Mouse (Mus musculus) olfactory bulb, adult 2 months (tissue): ENCODE measurements around the gene Zbtb9.

Experiments used
- CTCF ChIP-seq: fragments of 200-500 bp; IDR thresholded peaks from 2 replicates; pipeline ENCODE4 v1.5.1; 2012; ENCODE audit warnings: low read depth, mild to moderate bottlenecking, low read length, moderate library complexity; ENCODE audit not compliant: insufficient read depth
- POLR2A ChIP-seq: fragments of 200-500 bp; IDR thresholded peaks from 2 replicates; pipeline ENCODE4 v1.6.1; 2012; ENCODE audit warnings: mild to moderate bottlenecking, low read depth, low read length, moderate library complexity; ENCODE audit not compliant: insufficient read depth

DNA sequence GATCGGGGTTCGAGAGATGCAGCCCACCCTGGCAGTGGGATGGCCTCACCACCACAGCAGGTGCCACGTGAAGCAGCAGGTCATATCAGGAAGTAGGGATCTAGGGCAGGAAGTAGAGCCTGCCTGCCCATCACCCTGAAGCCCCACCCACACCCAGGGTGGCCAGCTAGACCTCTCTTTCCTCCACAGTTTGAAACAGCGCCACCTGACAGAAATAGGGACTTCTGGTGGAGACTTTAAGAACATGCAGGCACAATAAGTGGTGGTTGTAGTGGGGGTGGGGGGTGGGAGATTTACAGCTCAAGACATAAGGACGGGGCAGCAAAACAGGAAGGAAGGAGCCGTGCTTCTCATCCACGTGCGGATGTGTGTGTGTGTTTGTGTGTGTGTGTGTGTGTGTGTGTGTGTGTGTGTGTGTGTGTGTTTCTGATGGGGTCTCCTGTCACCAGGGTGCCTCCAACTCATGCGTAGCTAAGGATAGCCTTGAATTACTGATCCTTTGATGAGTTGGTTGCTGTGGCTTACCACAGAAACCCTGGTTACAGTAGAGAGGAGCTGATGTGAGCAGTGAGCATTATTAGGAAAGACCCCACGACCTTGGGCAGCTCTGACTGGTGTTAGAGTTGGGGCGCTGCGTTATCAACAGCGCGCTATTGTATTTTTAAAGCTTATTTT is 39.2 kb downstream of the Zbtb9 start:
- TF ChIP-seq POLR2A (no peak), CTCF (no peak)
